Mouse (Mus musculus) lung, postnatal 36 days (tissue): ENCODE results near the gene 2610028H24Rik.

Experiments used
- DNase-seq: peaks from one replicate; pipeline ENCODE4 v3.0.0; 2022; ENCODE audit warnings: mixed read lengths

The 2610028H24Rik gene

DNA sequence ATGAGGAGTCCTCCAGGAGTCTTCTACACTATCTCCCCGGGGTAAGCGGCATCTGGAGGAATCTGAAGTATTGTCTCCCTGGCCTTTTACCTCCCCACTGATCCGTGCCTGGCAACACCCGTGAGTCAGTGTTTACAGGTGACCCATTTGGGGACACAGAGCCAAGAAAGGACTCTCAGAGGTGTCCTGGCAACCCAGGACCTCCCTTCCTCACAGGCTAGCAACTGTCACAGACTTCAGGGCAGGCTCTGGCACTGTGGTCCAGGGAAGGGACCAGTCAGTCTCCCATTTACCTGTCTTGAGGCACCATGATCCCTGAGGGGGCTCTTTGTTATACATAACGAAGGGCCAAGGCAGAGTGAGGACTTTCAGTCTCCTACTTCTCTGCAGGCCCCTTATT lies at the start of gene 2610028H24Rik:
Gene 2610028H24Rik (plus strand): TSS at position 231 of the 400 bp plus-strand sequence.
- DNase-seq = peak; percentile 73

DNA sequence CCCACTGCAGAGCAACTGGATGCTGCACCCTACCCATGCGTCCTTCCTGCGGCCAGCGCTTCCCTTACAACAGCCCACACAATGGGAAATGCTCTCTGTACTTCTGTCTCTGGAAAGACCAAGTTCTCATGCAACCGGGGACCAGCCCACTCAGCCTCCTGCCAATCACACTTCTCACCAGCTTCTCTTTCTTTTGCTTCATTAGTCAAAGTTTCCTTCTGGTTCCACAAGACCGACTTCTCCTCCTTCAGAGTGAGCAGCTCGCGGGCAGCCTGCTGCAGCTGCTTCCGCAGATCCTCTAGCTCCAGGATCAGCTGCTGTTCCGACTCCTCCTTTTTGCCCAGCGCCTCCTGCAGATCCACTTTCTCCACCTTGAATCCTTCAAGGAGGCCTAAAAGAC lies 40.4 kb upstream of the 2610028H24Rik start:
- no peak for DNase-seq

DNA sequence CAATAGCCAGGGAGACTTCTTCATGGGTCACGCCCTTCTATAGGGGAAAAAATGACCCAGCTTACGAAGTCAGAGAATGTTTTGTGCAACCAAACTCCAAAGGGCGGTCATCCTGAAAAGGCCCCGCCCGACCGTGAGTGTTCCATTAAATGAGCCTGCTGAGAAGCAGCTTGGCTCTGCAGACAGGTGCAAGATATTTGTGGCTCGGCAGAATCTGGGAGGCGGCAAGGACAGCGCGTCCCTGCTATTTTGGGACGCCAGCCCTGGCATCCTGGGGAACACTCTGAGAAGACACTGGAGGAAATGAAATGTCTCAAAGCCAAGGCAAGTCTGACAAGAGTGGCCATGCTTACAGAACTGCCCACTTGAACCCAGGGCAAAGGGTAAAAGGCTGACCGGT lies 32.1 kb upstream of the 2610028H24Rik start:
- no peak for DNase-seq

DNA sequence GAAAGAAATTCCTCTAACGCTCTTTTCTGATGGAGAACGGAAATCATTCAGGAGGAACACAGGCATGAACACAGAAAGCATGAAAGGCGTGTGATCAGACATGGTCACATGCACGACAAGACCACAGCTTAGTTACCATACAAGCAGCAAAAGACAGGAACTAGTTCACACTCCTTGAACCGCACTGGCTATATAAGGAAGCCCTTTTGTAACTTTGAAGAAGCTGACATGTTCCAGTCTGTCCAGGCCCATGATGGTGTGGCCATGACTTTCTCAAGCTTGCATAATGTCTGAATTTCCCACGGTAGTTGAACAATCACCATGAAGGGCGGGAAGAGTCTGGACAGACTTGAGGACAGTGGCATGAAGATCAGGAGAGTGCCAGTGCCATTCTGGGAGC lies 23.2 kb upstream of the 2610028H24Rik start:
- peak; percentile 7 for DNase-seq

DNA sequence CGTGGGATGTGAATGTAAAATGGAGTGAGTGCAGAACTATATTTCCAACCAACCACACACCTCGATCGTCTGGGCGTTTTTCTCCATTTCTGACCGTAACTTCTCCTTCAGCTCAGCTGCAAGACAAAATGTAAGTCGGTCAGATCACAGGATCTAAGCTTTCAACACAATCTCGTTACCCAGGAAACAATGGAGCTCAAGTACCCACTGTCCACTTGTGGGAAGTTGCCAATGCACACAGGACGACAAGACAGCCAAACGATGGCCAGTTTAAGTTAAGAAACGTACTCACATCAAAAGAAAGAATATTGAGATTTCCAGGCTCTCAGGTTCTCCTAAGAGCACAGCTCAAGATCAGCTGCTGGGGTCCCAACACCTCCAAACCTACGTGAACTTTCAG lies 15.0 kb upstream of the 2610028H24Rik start:
- peak; percentile 64 for DNase-seq

DNA sequence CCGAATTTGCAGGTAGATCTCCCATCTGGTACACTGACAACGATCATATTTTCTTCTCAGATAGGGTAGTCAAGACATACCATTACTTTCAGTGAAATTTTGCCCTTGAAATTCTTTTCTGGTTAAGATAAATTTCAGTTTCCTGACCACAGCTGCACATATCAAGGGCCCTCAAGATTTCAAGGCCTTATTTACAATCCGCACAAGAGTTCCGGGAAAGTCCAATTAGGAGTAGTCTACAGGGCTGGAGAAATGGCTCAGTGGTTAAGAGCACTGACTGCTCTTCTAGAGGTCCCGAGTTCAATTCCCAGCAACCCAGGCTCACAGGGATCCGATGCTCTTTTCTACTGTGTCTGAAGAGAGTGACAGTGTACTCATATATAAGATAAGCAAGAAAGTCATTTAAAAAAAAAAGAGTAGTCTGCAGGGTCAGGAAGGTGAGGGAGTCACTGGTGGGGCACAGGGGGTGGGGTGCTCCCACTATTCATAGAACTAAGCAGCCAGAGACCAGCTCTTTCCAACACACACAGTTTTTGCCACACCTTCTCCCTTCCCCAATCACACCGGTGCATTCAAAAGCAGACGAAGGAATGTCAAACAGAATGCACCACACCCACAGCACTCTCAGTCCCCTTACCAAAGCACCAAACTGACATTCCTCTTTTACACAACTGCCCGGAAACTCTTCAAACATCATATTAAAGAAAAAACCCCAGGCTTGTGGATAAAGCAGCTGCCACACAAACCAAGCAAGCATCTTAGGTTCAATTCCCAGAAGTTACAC lies 9.6 kb upstream of the 2610028H24Rik start:
- peak; percentile 75 for DNase-seq

DNA sequence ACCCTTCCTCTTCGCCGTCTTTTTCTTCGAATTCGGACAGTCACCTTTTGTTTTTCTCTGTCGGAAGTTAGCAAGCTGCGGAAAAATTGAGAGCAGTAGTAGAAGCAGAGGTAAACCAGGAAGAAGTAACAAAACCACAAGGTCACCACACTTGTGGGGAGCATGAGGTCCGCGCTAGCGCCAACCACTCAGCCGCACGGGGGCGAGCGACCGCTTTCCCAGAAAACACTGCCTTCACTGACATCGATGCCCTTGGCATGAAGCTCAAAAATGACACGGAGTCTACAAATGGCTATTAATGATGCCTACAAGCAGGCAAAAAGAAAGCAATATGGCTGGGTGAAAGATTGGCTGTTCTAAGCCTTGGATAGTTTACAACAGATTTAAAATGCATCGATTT lies 8.6 kb upstream of the 2610028H24Rik start, which contains the start of gene AC141477.1:
Gene AC141477.1 (minus strand): TSS at position 164 of the 400 bp plus-strand sequence.
- no peak for DNase-seq

DNA sequence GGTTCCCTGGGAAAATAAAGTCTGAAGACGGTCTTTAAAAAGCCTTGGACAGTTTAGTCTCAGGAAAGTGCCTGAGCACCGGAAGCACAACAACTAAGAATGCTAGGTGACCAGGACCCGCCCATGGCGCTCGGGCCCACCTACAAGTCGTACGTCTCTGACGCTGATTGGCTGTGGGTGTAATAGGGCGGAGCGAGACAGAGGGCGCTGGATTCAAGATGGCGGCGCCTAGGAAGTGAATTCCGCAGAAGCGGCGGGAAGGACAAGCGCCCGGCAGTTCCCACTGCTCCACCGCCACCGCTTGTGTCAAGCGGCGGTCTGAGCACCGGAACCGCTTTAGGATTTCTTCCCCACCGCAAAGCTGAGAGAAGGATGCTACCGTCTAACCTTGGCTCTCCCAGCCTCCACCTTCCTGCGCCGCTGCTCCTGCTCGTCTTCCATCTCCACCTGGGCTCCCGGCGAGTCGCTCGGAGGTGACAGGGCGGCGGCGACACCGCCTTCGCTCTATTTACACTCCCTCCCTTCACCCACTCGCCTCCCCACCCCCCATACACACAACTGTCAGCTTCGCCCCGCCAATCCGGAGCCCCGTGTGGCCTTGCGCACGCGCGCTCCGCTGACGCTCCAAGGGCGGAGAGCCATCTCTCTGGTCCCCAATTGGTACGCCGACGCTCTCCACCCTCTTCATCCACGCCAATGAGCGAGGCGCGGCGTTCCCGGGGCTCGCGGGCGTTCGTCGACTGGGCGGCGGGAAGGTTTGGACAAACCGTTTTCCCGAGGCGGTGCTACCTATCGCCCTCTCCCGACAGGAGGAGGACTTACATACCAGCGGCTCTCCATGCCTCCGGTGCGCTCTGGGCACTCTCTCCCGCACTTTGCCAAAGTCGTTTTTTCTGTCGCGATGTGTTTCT lies 6.4 kb upstream of the 2610028H24Rik start, which contains the start of gene Pcnt:
Gene Pcnt (minus strand): TSS at position 609 of the 911 bp plus-strand sequence.
- peak; percentile 98 for DNase-seq

DNA sequence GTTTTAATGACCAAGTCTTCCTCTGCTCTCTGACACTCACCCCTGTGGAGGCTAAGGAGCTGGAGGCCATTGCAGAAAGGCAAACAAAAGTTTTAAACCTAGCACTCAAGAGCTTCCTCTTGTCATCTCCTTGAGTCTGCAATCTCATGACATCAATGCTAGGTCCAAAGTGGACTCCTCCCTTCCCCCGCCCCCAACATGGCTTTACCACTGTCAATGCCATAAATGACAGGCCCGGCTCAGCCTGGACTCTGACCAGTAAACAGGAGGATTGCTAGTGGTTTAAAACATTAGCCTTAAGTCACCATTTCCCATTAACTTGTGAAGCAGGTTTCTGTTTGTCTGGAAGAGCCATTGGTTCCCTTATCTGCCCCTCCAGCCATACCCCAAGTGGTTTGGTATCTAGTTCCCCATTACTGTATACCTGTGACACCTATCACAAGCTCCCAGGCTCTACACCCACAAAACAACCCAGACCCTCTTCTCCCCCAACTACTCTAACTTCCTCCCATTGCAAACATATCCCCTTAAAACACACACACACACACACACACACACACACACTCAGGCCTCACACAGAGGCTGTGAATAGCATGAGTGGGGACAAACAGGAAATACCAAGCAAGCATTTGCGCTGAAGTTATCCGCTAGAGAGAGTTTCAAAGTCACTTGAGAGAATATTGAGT lies 2.7 kb upstream of the 2610028H24Rik start:
- DNase-seq = peak; percentile 71

DNA sequence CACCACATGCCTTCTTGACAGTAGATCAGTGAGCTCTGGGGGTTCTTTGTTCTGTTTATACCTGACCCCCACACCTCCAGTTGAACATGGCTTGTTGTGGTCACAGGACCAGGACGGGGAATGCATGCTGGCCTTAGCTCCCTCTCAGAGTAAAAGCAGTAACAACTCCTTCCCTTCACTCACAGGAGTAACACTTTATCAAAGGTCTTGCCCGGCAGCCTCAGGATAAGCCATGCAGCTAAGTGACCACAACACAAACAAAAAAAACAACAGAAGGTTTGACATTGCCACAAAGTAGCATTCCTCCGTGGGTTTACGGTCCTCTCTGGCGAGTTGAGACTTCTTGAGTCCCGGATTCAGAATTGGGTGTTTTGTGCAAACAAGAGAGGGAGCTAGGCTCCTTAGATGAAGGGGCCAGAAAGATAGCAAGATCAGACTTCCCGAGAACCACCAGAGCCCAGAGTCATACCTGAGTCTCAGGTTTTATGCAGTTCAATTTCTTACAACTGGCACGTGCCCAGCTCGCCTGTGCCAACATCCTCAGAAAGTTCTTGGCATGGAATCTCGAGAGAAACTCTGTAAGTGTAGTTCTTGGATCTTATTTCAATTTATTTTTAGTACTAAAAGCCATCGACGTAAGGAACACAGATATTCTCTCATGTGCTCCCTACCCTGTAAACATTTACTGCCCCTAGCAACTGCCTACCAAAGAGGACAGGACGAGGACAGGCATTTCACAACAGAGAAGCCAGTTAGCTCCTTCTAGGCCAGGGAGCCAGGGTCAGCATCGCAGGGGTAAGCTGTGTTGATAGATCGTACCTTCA lies 1.3 kb upstream of the 2610028H24Rik start:
- DNase-seq = peak; percentile 90

DNA sequence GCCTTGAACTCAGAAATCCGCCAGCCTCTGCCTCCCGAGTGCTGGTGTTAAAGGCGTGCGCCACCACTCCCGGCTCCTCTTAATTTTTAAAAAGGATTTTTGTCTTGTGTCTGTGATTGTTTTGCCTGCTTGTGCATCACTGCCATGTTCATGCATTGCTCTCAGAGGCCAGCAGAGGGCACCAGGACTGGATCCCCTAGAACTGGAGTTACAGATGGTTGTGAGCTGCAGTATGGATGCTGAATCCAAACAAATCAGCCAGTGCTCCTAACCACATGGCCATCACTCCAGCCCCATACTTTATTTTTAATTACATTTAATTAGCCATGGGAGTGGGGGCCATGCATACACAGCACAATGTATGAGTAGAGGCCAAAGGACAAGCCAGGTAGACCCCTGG lies 6.4 kb downstream of the 2610028H24Rik start:
- DNase-seq = peak; percentile 70

DNA sequence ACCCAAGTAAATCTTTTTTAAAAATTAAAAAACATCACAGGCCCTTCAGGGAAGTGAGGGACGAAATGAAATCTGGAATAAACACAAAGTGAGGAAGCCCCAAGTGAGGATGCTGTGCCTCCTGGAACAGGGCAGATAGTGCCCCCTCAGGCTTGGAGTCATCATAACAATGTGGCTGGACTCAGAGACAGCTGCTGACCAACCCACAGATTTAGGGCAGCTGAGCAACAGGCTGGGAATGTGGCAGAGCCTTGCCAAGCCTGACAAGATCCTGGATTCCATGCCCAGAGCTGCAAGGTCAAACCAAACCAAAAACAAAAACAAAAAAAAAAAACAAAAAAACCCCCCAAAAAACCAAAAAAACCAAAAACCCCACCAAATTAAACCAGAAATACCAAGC lies 12.4 kb downstream of the 2610028H24Rik start:
- DNase-seq = no peak

DNA sequence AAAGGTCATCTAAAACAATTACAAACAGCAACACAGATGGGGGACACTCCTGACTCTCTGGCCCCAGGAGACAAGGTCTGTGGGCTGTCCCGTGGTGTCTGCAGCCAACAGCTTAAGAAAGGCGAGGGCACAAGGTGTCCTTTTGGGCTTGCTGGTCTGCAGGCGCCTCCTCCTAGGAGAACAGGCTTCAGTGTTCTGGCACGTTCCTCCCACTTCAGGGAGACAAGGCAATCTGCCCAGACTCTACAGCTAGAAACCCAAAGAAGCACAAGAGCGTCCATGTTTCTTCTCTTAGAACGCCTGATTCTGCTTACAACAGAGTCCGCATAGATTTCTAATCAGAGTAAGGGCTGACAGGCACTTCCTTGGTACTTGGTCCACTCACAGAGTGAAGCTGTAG lies 13.4 kb downstream of the 2610028H24Rik start:
- peak; percentile 26 for DNase-seq

DNA sequence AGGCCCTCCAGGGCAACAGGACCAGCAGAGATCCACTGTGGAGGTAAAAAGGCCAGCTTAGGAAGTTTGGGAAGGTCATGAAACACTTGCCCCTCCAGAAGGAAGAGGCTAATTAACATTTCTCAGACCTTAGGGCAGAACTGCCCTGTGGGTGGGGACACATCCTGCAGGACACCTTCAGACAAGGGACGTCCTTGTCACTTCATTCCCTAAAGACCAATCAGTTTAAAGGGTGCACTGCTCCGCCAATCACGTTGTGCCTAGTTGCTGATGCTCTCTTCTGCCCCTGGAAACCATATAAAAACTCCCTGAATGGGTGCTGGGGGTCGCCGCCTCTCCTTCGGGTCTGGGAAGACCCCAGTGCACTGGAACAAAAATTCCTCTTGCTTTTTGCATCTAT lies 13.8 kb downstream of the 2610028H24Rik start:
- DNase-seq = no peak

DNA sequence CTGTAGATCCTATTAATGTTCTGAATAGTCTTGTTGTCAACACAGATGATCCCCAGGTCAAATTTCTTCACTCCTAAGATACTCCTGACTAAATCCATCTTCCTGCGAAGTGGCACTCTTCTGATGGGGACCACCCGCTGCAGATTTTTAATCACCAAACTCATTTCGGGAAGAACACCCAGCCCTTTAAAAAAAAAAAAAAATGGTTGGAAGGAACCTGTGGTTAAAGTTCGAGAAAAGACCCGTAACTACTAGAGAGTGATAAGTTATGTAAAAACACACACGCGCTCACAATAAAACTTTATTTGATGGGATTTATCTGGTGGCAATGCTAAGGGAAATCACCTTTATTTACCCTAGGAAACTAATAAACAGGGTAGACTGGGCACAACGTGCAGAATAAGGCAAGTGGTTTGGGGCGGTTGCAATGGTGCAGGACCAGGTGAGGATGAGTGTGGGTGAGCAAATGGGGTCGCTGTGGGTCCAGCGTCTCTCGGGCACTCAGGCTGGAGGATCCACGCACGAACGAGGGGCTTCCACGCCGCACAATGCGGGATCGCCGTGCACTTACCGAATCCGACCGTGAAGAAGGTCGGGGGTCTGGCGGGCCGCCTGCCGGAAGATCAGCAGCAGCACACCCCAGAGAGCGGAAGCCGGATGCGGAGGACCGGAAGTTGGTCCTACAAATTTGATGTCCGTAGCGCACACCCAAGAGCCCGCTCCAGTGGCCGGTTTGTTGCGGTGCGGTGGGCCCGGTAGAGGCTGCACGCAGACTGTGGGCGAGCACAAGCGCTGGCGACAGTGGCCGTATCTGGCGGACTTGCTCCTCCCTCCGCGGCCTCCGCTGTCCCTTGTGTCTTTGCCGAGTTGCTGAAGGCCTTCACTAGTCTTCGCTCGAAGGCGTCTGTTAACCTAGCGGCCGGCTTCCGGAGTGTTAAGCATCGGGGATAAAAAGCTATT lies 19.6 kb downstream of the 2610028H24Rik start, which contains the start of the genes Mcm3ap and Ybey:
Gene Mcm3ap (plus strand): TSS at position 725 of the 960 bp plus-strand sequence.
Gene Ybey (minus strand): TSS at position 912 of the 960 bp plus-strand sequence.
- DNase-seq = peak; percentile 87

DNA sequence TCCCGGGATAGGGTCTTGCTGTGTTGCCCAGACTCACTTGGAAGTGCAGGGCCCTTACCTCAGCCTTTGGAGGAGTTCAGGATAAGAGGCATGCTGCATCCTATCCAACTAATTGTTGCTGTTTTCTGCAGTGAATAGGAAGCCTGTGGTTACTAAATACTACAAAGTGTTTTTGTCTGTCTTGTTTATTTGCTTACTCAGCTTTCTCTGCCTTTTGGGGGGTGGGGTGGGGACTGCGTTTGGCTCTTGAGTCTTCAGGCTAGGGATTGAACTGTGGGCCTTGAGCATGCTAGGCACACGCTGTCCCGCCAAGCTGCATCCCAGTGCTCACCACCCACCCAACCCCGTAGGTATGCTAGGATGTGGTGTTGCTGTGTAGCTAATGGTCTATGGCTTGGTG lies 24.9 kb downstream of the 2610028H24Rik start:
- DNase-seq = no peak

DNA sequence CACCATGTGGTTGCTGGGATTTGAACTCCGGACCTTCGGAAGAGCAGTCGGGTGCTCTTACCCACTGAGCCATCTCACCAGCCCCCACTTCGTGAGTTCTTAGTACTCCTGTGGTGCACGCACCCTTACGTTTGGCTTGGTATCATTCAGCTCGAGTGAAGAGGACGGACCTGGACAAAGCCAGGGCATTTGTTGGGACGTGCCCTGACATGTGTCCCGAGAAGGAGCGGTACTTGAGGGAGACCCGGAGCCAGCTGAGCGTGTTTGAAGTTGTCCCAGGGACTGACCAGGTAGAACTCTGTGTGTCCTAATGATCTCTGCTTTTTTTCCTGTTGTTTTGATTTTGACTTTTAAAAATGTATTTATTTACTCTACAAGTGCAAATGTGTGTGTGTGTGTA lies 32.0 kb downstream of the 2610028H24Rik start:
- DNase-seq = no peak

DNA sequence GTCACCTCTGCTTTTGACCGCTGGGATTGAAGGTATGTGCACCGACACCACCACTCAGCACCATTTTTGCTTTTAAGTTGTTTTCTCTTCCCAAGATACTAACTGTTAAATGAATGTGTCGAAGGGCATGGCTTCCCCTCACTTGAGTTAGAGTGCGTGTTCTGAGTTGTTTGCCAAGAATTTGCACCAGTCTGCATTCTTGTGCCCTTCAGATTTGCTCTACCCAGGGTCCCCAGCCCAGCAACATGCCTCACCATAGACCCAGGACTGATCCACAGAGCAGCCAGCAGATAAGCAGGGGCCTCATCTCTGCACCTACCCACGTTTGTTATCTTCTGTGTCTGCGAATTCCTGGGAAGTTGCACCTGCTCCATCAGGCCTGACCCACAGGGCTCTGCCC lies 32.6 kb downstream of the 2610028H24Rik start:
- DNase-seq = no peak

DNA sequence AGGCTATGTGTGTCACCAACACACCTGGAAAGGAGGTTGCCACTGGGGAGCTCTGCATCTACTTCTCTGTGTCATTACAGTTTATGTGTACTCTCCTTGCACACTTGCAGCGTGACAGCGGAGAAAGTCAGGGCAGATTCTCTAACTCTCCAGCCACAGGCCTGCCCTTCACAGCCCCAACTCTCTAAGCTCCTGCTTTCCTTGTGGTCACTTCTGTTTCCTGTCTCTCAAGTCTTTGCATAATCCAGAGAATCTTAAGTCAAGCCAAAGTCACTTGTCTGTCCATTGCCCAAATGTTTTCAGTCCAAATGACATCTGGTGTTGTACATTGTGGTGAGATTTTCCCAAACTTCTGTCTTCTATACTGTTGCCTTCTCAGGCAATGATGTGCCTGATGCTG lies 37.4 kb downstream of the 2610028H24Rik start:
- DNase-seq = no peak

DNA sequence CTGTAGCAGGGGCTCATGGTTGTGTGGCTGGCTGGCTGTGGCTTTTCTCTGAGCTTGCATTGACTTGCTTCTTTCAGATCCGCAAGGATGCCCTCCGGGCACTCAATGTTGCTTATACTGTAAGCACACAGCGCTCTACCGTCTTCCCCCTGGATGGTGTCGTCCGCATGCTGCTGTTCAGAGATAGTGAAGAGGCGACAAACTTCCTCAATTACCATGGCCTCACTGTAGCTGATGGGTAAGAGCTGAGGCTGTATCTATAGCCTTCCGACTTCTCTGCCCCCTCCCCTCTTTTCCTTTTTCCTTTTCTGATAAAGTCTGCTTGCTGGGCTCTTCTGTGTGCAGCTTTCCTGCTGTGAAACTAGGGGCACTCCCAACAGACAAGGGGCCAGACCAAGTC lies 39.4 kb downstream of the 2610028H24Rik start:
- no peak for DNase-seq

DNA sequence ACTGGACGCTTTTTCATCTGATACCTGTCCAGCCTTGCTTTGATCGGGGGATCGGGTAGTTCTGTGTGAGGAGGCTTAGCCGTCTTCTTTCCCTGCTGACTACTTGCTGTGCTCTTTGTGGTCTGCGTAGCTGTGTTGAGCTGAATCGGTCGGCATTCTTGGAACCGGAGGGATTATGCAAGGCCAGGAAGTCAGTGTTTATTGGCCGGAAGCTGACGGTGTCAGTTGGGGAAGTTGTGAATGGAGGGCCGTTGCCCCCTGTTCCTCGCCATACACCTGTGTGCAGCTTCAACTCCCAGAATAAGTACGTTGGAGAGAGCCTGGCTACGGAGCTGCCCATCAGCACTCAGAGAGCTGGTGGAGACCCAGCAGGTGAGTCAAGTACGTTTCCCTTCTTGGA lies 40.3 kb downstream of the 2610028H24Rik start:
- DNase-seq = no peak
